Mouse (Mus musculus) erythroblast, embryonic 14.5 days (primary cell): Measurements from ENCODE around the gene Gm45753. TPM values are rescaled to one million over a fixed set of nuclear protein-coding genes. Genes with fewer than 3 reads are reported as not detected.

Experiments used
- H3K27me3 ChIP-seq: 2 replicates; pipeline ENCODE4 v1.6.1; 2012; ENCODE audit warnings: inconsistent platforms; ENCODE audit not compliant: control insufficient read depth
- H3K36me3 ChIP-seq: 2 replicates; pipeline ENCODE4 v1.6.1; 2012; ENCODE audit warnings: mild to moderate bottlenecking, inconsistent platforms; ENCODE audit not compliant: control insufficient read depth
- H3K4me1 ChIP-seq: 2 replicates; pipeline ENCODE4 v1.6.1; 2012; ENCODE audit warnings: inconsistent platforms; ENCODE audit not compliant: control insufficient read depth
- H3K4me3 ChIP-seq: replicated peaks from 2 replicates; pipeline ENCODE3; 2012; ENCODE audit warnings: moderate library complexity, mild to moderate bottlenecking, inconsistent platforms
- H3K9me3 ChIP-seq: 2 replicates; pipeline ENCODE4 v1.6.1; 2012; ENCODE audit warnings: low read length, inconsistent platforms, mixed read lengths; ENCODE audit not compliant: control insufficient read depth
- GATA1 ChIP-seq: IDR thresholded peaks from 2 replicates; pipeline ENCODE4 v1.6.1; 2012; ENCODE audit warnings: low read length, inconsistent platforms, mixed read lengths
- TAL1 ChIP-seq: IDR thresholded peaks from 3 replicates; pipeline ENCODE4 v1.6.1; 2012; ENCODE audit warnings: low read length, inconsistent platforms, mixed read lengths
- polyA plus RNA-seq: library from polyadenylated mRNA; stranded (reverse); fragments of >175 nt; gene quantifications from 2 replicates; pipeline ENCODE4 v1.2.3, GENCODE M21; 2012

The Gm45753 gene
- polyA plus RNA-seq, 1 experiment = not detected

GRCm38 (mm10) chr8:45262851-45263250 lies 45.4 kb downstream of the Gm45753 start:
- TF ChIP-seq TAL1 = no peak
- no peak for TF ChIP-seq GATA1
- Histone ChIP-seq H3K4me3 (no peak overlapping the region), H3K36me3 (no peaks in the 10 kb centered on the region), H3K9me3 (peaks cover 14% of the 10 kb centered on the region), H3K27me3 (no peaks in the 10 kb centered on the region), H3K4me1 (no peaks in the 10 kb centered on the region)

- no peak for TF ChIP-seq GATA1
- TF ChIP-seq TAL1 = no peak
- H3K4me1 ChIP-seq = no peaks in the 10 kb centered on the region
- no peaks in the 10 kb centered on the region for H3K27me3 ChIP-seq
- no peaks in the 10 kb centered on the region for H3K36me3 ChIP-seq
- peak within 1 kb of the TSS; percentile 5 for H3K4me3 ChIP-seq
- peaks cover 13% of the 10 kb centered on the region for H3K9me3 ChIP-seq
Measured at GRCm38 (mm10) chr8:45261920-45262319, 46.3 kb downstream of the Gm45753 start, which contains the start of gene F11. Gene F11 (minus strand): TSS chr8:45262031.

GRCm38 (mm10) chr8:45258421-45258820 lies 49.8 kb downstream of the Gm45753 start:
- Histone ChIP-seq H3K4me1 (no peaks in the 10 kb centered on the region), H3K4me3 (no peak overlapping the region), H3K9me3 (peaks cover 7% of the 10 kb centered on the region; the same call in 1 of the 2 replicates), H3K36me3 (no peaks in the 10 kb centered on the region), H3K27me3 (no peaks in the 10 kb centered on the region)
- no peak for TF ChIP-seq GATA1
- no peak for TF ChIP-seq TAL1

- Histone ChIP-seq H3K36me3 (no peaks in the 10 kb centered on the region; the same call in 1 of the 2 replicates), H3K27me3 (no peaks in the 10 kb centered on the region), H3K4me3 (no peak overlapping the region), H3K9me3 (peaks cover 8% of the 10 kb centered on the region), H3K4me1 (no peaks in the 10 kb centered on the region)
- no peak for TF ChIP-seq GATA1
- no peak for TF ChIP-seq TAL1
Measured at GRCm38 (mm10) chr8:45255040-45255439, 53.2 kb downstream of the Gm45753 start.

GRCm38 (mm10) chr8:45254194-45254842 lies 53.9 kb downstream of the Gm45753 start:
- H3K27me3 ChIP-seq = no peaks in the 10 kb centered on the region
- H3K9me3 ChIP-seq = peaks cover 8% of the 10 kb centered on the region
- TF ChIP-seq GATA1 (no peak), TAL1 (no peak)
- H3K4me3 ChIP-seq = no peak overlapping the region
- no peaks in the 10 kb centered on the region for H3K4me1 ChIP-seq
- H3K36me3 ChIP-seq = no peaks in the 10 kb centered on the region; the same call in 1 of the 2 replicates

- TF ChIP-seq GATA1 = no peak
- TF ChIP-seq TAL1 = no peak
- no peaks in the 10 kb centered on the region for H3K27me3 ChIP-seq
- no peaks in the 10 kb centered on the region for H3K4me1 ChIP-seq
- H3K9me3 ChIP-seq = peaks cover 11% of the 10 kb centered on the region
- H3K36me3 ChIP-seq = peaks cover 2% of the 10 kb centered on the region; the same call in 1 of the 2 replicates
- no peak overlapping the region for H3K4me3 ChIP-seq
Measured at GRCm38 (mm10) chr8:45253586-45253985, 54.7 kb downstream of the Gm45753 start.

GRCm38 (mm10) chr8:45253111-45253510 lies 55.2 kb downstream of the Gm45753 start:
- peaks cover 12% of the 10 kb centered on the region for H3K9me3 ChIP-seq
- no peaks in the 10 kb centered on the region for H3K4me1 ChIP-seq
- no peak overlapping the region for H3K4me3 ChIP-seq
- no peak for TF ChIP-seq TAL1
- no peak for TF ChIP-seq GATA1
- peaks cover 2% of the 10 kb centered on the region; the same call in 1 of the 2 replicates for H3K36me3 ChIP-seq
- no peaks in the 10 kb centered on the region for H3K27me3 ChIP-seq

GRCm38 (mm10) chr8:45246307-45246706 lies 62.0 kb downstream of the Gm45753 start:
- H3K9me3 ChIP-seq = peaks cover 5% of the 10 kb centered on the region; the same call in 1 of the 2 replicates
- H3K4me3 ChIP-seq = no peak overlapping the region
- H3K4me1 ChIP-seq = no peaks in the 10 kb centered on the region
- H3K27me3 ChIP-seq = no peaks in the 10 kb centered on the region
- no peak for TF ChIP-seq TAL1
- TF ChIP-seq GATA1 = no peak
- peaks cover 2% of the 10 kb centered on the region; the same call in 1 of the 2 replicates for H3K36me3 ChIP-seq

GRCm38 (mm10) chr8:45239363-45239762 lies 68.9 kb downstream of the Gm45753 start:
- Histone ChIP-seq H3K36me3 (no peaks in the 10 kb centered on the region), H3K4me1 (no peaks in the 10 kb centered on the region), H3K4me3 (no peak overlapping the region), H3K9me3 (no peaks in the 10 kb centered on the region), H3K27me3 (no peaks in the 10 kb centered on the region)
- TF ChIP-seq GATA1 = no peak
- TF ChIP-seq TAL1 = no peak
